Mouse (Mus musculus): ENCODE data around the gene Slc22a3.

- no peak for TF ChIP-seq CTCF (IDR thresholded peaks at IDR 0.05; ENCODE audit: low read depth)
- no peak for TF ChIP-seq EP300 (IDR thresholded peaks at IDR 0.05; ENCODE audit: low read depth)
Observed at GRCm38 (mm10) chr17:12370289-12370688, 137.2 kb downstream of the Slc22a3 start.
